Mouse (Mus musculus) layer of hippocampus, adult 9-10 months (tissue): ENCODE results near the gene Sipa1l1.

ENCODE experiments used
- DNase-seq: peaks from one replicate; pipeline ENCODE4 v3.0.0; 2022; ENCODE audit warnings: low spot score

Sipa1l1 gene

DNA sequence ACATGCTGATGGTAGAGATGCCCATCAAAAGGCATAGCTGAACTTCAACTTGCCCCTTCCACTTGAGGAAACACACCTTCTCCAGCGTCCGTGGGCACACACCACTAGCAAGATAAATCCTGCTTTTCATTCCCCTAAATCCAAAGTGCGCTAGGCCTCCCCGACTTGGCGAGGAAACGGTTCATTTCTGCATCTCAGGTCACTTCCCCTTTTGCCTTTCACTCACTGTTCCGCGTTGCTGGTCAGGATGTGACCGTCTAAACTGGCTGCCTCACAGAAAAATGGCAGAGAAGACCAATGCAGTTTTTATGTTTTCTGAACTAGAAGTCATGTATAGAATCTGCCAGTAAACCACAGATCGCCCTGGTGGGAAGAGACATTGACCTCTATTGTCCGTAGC, 256.7 kb downstream of the Sipa1l1 start:
- DNase-seq: no peak

DNA sequence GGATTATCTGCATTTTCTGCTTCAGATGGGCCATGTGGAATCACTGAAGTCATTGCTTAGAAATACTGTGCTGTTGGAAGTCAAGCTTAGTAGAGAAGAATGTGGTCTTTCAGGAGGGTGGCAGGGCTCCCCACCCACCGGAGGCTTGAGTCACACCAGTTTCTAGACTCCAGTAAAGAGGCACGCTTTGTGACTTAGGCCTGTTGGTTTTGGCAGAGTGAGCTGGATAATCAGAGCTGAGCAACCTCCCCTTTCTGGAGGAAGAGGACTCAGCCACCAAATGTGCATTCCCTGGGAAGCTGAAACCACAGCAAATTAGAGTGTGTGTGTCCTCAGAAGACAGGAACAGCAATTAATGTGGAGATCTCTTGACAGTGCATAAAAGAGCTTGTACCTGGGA, 258.3 kb downstream of the Sipa1l1 start:
- DNase-seq: no peak

DNA sequence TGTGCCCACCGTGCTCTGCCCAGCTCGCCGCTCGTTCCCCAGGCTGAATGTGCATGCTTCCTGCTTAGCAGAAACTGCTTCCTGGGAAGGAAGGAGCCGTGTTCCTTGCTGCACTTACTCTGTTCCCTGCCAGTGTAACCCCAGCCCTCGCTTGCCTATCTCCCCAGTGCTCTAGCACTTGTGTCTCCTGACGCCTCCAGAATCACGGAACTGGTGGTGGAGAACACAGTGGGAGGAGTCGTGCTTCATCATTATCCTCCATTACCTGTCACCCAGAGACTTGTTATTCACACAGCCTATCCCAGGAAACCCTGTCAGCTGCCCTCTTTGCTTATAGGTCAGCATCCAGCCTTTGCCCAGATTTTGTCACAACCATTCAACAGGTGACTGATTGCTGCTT, 259.3 kb downstream of the Sipa1l1 start:
- no peak for DNase-seq

DNA sequence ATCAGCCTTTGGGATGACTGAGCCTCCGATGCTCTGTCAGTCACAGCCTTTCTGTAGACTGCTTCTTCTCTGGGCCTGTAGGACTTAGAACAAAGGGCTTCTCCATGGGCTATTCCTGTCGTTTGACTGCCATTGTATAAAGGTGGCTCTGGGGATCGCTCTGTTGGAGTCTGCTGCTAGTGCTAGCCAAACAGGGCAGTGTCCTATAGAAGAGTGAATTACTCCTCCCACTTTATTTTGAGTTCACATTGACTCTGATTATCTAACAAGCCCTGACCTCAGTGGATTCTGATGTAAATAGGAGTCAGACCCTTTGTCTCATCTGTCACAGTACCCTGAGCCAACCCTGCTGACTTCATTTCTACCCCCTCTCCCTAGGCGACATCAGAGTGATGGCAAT, 264.2 kb downstream of the Sipa1l1 start:
- no peak for DNase-seq

DNA sequence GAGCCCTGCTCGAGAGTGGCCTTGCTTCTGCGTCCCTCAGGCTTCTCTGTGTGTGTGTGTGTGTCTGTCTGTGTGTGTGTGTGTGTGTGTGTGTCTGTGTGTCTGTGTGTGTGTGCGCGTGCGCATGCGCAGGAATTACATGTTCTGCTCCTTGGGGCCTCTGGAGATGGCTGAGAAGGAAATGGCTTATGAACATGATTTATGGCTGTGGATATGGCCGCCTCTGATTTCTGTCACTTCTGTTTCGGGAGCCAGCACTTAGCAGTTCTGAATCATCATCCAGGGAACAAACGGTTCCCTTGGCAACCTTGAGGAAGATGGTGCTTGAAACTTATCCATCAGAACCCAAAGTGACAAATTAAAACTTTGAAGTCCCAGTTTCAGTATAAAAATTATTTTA, 265.5 kb downstream of the Sipa1l1 start:
- no peak for DNase-seq

DNA sequence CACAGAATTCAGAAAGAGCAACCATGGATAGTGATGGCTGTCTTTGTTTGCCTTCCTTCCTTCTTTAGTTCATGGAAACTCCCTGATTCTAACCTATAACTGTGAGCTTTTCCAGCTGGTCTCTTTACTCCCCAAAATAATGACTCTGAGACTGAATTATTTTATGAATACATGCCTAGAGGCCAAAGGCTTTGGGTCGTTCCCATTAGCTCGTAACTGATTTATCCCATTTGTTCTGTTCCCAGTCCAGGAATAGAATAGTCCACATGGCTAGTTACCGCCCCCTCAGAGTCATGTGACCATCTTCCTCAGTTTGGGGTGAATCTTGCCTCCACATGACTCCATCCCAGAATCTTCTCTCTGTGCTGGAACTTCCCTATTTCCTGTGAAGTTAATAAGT, 272.4 kb downstream of the Sipa1l1 start:
- DNase-seq: no peak

DNA sequence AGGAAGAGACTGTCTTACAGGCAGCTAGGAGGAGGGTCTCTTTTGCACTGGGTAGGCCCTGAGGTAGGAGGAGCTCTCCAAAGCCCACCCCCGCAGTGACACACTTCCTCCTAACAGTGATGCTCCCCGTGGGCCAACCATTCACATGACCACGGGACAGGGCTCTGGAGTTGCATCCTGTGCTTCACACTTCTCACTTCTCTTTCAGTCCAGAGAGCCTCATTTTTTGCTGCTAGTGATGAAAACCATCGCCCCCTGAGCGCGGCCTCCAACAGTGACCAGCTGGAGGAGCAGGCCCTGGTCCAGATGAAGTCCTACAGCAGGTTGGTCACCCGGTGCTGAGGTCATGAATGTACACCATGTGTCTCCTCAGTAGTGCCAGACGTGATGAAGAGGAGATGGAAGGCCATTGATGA, 277.5 kb downstream of the Sipa1l1 start:
- DNase-seq: no peak

DNA sequence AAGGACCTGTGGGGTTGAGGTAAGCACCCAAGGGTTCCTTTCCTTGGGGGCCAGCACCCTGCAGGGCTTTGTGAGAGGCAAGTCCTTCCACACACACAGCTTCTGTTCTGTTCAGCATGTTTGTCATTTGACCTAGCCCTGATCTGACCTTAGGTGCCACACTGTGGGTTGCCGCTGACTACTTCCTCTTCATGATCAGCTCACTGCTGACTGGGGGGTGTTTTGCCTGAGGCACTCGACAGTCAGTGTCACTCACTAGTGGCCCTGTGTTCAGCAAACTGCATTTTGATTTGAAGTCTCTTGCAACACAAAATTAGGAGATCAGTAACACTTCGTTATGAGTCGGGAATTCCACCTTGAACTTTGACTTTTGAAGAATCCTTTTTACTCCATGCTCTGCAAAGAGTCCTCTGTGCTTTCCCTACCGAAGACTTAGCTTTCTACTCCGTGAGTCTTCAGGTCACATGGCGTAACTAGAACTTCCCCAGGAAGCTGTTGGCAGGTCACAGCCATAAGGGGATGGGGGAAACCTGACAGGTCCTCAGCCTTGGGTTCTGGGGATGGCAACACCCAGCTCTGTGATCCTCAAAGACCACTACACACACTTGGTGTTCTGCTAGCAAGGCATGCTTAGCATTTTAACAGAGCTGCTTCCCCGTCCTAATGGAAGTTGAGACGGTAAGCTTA, 279.2 kb downstream of the Sipa1l1 start:
- DNase-seq: no peak

DNA sequence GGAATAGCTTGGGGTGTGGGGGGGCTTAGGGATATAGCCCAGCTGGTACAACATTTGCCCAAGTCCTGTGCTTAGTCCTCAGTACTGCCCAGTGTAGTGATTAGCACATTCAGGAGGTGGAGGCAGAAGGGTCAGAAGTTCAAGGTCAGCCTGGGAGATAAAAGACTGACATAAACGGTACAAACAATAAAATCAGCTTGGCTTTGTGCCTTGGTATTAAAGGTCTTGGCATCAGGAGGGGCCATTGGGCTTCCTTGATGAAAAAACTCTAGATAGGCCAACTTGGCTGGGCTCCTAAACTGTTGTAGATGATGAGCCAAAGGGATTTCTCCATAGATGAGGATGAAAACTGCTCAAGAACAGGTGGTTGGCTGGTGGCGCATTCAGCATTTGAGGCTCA, 283.3 kb downstream of the Sipa1l1 start:
- no peak for DNase-seq

DNA sequence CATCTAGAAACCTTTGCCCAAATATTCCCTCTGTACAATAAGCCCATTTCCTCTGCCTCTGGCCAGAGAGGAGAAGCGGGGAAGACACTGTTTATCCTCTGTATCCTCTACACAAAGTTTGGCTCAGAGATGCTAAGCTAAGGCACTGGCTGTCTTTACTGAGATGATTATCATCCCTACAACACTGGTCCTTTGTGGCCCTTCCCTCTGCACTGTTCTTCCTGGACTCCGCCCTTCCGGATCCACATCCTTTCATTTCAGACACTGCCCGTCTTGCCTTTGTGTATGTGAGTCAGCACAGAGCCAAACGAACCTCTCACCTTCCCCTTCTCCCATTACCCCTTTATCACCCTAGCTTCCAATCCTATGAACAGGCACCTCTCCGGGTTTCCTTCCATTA, 285.3 kb downstream of the Sipa1l1 start:
- no peak for DNase-seq

DNA sequence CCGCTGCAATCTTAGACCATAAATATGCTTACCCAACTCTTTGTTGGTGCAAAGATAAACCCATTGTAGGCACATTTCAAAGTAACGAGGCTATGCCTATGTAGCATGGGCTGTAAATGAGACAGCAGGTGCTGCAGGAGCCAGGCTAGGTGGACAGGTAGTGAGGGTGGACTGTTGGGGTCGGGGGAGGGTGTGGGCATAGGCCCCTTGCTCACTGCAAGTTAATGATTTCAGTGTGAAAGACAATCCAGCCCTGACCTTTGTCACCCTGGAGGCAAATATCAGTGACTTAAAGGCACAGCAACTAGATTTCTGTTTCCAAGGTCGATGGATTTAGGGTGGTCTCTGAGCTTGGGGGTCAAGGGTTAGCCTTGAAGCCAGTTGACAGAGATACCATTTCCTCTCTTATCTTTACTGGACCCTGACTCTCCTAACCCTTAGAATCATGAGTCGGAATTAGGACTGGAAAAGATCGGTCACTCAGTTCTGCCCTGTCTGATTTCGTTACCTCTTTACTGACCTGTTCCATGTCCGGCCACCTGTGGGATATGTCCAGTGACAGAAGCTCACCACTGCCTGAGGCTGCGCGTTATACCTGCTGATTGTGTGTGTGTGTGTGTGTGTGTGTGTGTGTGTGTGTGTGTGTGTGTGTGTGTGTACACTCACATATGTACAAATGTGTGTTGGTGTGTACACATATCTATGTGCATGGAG, 286.7 kb downstream of the Sipa1l1 start:
- no peak for DNase-seq

DNA sequence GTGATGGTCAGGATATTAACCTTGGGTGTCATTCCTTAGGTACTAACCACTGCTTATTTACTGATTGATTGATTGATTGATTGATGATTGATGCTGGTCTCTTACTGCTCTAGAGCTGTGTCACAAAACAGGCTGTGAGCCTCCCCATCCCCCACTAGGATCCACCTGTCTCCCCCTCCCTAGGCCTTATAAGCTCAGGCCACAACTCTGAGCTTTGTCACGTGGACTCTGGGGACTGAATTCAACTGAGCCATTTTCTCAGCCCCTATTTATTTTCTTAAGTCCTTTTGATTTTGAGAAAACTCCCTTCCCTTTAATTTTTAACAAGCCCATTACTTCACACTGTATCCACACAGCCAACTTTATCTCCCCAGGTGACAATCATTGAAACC, 287.3 kb downstream of the Sipa1l1 start:
- no peak for DNase-seq

DNA sequence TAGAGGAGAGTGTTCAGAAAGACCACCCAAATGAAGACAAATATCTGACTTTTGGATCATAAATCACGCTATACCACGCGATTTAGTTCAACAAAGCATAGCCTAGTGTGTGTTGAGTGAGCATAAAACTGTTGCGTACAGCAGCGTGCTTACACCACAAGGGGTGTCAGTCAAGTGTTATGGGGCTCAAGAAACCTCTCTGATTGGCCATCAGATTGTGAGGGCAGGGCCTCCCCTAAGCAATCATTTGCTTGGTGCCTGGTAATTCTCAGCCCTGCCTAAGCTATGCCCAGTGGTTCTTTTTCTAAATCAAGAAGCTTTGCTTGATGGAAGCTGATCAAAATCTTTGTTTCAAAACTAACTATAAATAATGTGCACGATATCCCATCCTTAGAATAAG, 288.5 kb downstream of the Sipa1l1 start:
- no peak for DNase-seq

DNA sequence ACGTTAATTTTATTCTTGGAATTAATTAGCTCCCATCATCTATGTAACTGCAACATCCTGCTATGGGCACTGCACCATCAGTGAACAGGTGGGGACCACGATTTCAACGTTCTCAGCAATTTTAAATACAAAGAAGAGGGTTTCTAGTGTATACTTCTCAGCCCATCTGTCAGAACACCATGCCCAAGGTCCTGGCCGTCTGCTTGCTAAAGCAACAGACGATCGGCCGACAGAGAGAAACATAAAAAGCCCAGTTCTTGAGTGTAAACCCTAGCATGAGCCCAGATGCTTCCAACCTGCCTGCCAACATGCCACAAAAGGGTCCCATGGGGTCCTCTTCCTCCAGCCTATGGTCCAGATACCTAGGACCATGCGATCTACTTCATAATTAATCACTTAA, 288.9 kb downstream of the Sipa1l1 start:
- peak; percentile 41 for DNase-seq

DNA sequence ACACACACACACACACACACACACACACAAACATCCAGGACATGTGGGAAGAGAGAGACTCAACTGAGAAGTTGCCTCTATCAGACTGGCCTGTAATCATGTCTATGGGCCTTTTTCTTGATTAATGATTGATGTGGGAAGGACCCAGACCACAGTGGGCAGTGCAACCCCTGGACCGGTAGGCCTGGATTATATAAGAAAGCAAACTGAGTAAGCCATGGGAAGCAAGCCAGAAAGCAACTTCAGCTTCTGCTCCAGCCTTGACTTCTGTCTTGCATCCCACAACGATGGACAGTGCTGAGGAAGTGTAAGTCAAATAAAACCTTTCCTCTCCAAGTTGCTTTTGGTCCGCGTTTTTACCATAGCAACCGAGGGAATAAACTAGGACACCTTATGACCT, 298.1 kb downstream of the Sipa1l1 start:
- DNase-seq: no peak

DNA sequence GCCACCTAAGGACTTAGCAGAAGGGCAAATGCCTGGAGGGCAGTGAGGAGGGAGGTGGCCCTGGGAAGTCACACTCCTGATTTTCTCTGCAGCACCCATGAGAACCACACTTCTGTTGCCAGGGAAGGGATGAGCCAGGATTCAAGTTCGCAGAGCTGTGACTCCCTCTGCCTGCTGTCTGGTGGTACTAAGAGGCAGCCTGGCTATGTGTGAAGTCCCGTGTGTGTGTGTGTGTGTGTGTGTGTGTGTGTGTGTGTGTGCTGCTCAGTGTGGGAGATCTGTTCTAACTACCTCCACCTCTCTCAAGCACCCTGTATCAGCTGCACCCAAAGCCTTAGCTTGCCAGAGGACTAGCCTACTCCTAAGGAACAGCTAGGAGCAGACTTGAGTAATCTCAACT, 298.5 kb downstream of the Sipa1l1 start:
- no peak for DNase-seq

DNA sequence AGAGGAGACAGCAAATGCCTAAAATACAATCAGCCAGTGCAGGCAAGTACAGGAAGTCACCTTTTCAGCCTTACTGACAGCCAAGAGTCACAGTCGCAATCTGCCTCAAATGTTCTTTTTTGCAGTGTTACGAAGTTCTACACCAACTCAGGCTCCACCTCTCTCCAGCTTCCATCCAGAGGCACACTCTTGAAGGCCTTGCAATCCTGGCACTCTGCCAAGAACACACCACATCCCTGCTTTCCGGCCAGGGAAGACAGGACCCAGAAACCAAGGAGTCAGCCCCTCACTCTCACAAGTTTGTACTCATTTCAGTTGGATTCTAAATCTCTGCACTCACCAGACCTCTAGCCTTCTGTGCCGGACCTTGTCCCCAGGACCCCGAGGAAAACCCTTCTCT, 299.3 kb downstream of the Sipa1l1 start:
- DNase-seq: no peak

DNA sequence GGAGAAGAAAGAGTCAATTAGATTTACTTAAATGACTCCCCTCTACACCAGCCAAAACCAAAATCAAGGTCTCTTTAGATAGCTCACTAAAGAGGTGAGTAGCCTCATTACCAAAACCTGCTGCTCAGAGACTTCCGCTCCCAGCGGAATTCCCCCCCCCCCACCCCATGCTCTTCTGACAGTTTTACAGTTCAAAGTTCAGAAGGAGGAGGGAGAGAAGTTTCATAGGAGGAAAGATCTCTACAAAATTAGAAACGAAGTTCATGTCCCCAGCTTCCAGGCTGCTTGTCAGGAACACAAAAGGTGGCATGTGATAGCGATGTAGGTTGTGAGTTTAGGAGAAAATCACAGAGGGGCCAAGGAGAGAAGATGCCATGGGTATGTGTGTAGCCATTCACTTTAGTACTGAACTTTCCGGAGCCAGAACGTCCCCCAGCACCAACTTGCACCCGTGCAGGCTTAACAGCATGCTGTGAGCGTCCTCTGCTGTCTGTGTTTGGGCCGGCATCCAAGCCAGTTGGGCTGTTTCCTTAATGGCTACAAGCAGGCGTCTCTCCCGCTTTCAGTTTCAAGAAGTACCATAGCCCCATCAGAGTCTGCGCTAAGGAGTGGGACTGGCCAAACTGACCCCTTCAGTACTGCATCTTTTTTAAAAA, 300.7 kb downstream of the Sipa1l1 start:
- peak; percentile 85 for DNase-seq

DNA sequence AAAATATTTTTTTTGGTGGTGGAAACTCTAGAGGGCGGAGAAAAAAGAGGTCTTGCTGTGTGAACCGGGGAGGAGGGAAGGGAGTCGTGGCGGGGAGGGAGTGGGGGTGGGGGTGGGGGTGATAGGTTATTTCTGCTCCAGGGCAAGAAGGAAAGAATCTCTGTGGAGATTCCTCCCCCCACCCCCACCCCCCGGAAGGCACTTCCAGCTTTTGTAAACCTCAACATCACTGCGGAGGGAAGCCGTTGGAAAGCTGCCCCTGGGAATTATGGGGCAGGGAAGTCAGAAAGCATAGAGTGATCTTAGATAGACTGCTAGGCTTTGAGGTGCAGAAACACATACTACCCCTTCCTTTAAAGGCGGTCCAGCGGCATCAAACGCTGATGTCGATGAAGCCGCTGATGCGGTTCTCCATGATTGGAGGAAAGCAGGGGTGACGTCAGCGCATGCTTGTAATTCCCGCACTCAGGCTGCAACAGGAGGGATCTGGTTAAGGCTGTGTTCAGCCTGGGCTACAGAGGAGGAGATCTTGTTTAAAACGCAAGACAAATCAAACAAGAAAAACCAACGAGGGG, 301.3 kb downstream of the Sipa1l1 start:
- DNase-seq: peak; percentile 55

DNA sequence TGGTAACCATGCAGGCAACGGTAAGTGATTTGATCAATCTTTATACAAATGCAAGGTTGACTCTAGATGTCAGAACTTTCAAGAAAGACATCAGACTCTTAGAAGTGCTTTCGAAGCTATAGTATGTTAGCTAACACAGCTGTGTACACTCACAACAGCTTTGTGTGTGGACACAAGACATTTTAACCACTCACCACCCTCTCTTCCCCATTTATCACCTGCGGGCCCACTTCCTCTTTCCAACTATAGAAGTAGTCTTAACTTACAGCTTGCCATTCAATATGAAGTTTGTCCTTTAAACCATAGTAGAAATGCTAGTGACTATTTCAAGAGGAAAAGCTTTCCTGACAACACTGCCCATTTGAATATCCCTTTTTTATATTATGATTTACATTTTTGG, 303.7 kb downstream of the Sipa1l1 start:
- DNase-seq: no peak

DNA sequence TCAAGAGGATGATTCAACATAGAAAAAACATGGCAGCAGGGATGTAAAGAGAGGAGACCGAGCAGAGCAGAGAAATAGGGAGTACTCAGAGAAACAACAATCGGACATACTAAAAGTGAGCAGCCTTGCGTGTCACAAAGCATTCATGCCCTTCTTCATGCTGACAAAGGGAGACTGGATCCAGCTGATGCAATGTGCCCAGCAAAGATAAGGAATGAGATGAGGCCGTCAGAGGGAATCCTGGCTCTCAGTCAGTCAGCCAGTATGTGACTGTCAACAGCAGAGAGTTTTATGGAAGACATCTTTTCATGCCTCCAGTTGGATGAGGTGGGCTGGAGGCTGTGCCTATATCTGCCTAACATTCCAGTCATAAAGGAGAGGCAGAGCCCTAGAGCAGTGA, 304.1 kb downstream of the Sipa1l1 start:
- DNase-seq: no peak

DNA sequence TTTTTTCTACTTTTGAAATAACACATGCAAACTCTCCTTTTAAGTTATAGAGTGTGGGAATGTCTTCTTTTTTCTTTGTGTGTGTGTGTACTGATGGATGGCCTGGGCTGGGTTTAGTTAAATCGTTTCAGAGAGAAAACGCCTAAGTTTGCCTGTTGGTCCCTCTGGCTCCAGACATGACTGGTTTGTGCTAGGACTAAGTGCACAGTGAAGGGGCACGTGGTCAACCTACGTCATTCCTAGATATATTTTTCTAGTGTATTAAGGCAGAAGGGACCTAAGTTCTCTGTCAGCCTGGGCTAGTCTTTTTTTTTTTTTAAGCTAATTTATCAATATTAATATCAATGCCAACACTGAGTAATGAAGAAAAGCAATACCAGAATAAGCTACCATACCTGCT, 305.3 kb downstream of the Sipa1l1 start:
- DNase-seq: no peak

DNA sequence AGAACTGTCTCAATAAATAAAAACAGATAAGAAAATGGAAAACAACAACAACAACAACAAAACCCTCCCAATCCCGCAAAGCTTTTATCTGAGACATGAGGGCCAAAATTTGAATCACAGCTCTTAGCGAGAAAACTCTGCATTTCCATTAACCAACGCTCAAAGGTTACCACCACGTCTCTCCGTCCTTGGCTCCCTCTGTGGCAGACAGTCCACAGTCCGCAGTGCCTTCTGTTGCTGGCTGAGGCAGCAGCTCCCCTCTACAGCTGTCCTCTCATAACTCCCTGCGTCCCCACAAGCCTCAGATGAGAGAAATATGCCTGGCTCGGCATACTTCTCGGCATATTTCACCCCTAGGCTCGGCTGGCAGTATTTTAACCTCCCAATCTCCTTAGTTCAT, 306.9 kb downstream of the Sipa1l1 start:
- no peak for DNase-seq
